Mouse (Mus musculus) right cerebral cortex, postnatal 14 days (tissue): ENCODE measurements around the gene Zfp985.
"Not testable (repeated sequence)": the region's sequence is repeated elsewhere in the genome, so short reads cannot be mapped to it uniquely, and the experiment has no call there.

Experiments used
- DNase-seq: peaks from one replicate; pipeline ENCODE4 v3.0.0; 2022

Gene Zfp985

DNA sequence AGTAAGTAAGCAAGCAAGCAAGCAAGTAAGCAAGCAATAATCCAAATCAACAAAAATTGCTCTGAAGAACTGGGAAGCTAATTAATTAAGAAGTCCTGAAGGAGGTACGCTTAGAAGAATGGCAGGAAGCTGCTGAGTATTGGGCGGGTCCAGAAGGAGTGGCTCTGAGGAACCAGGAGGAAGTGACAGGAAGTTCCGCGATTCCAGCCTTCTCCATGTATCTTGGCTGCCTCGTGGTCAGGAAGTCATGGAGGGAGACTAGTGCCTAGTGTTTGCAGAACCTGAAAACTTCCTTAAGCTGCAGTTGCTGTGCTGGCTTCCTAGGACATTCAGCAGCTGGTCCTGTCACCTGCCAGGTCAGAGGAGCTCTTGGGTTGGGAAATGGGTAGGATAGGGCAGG is at the start of gene Zfp985:
Gene Zfp985, plus strand, starts transcription at position 207 of the 400 bp plus-strand sequence.
- DNase-seq, result not testable (repeated sequence)

- no peak for DNase-seq
Observed at GRCm38 (mm10) chr4:147509174-147509573, 43.9 kb upstream of the Zfp985 start.

GRCm38 (mm10) chr4:147518981-147519380 is 34.1 kb upstream of the Zfp985 start:
- no peak for DNase-seq

DNA sequence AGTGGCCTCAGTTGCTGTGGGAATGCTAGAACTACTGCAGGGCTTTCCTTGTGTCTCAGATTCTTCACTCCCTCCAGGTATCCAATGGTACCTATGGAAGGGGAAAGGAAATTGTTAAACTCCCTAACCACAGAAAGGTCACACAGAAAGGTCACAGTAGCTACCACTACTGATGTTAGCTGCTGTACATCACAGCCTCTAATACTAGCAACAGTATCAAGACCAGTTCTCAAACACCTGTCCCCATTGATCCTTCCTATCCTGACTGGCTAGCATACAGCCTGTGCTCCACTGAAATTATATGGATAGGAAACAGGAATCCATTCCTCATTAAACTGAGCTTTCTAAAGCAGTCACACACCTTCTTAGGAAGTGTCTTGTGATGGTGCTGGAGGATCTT is 33.0 kb upstream of the Zfp985 start:
- no peak for DNase-seq

DNA sequence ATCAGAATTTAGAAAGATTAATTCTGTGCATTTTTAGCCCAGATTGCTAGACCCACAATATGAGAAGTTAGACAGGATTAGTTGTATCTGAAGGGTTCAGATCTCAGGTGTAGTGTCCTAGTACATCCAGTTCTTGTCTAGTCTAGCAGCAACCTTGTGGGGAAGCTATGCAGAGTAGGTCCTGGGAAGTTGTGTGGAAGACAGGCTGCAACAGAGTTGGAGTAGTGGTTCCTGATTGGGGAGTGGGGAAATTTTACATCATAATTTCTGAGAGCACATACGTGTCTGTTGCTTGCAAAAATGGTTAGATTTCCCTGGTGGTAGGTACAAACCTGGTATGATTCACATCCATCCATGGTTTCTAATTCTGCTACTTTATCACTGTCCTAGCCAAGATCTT is 28.0 kb upstream of the Zfp985 start:
- DNase-seq, result no peak

GRCm38 (mm10) chr4:147530366-147530765 is 22.7 kb upstream of the Zfp985 start:
- DNase-seq, result no peak

- not testable (repeated sequence) for DNase-seq
Observed at GRCm38 (mm10) chr4:147535916-147536315, 17.2 kb upstream of the Zfp985 start.

- no peak for DNase-seq
Observed at GRCm38 (mm10) chr4:147537702-147538101, 15.4 kb upstream of the Zfp985 start.

GRCm38 (mm10) chr4:147539918-147540317 is 13.2 kb upstream of the Zfp985 start, which contains the start of gene Gm16503:
Gene Gm16503 (plus strand): TSS chr4:147540218.
- not testable (repeated sequence) for DNase-seq

DNA sequence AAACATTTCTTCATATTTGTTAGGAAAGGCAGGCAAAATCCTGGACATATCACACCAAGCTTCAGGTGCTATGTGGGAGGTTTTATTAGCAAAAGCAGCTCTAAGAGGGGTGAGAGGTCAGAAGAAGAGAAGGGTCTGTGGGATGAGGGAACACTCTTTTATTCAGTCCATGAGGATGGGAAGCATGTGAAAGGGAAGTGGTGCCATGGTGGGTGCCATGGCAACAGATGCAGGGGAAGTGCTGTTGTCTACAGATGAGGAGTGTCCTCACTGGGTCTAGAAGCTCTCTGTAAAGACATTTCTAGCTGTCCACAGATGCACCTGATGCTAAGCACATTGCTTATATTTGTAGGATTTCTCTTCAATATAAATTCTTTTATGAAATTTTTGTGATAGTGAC is 12.0 kb upstream of the Zfp985 start:
- DNase-seq, result no peak

GRCm38 (mm10) chr4:147554361-147554760 is 1.3 kb downstream of the Zfp985 start:
- not testable (repeated sequence) for DNase-seq

GRCm38 (mm10) chr4:147556921-147557320 is 3.8 kb downstream of the Zfp985 start:
- not testable (repeated sequence) for DNase-seq

GRCm38 (mm10) chr4:147558011-147558410 is 4.9 kb downstream of the Zfp985 start:
- DNase-seq, result not testable (repeated sequence)

DNA sequence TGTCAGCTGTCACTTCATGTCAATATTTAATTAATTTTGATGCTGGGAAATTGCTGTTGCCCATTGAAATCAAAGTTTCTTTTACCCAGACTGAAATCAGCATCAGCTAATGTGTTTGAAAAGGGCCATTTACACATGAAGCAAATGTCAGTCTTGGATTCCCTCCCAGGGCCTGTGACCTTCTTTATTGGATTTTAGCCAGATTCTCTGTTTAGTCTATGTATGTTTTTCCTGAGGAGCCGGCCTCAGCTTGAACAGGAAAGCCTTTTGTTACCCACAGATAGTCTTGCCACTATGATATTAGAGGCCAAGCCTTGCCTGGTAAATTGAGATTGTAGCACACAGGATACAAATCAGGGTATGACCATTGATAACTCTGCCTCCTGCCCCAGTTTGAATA is 6.0 kb downstream of the Zfp985 start:
- not testable (repeated sequence) for DNase-seq

DNA sequence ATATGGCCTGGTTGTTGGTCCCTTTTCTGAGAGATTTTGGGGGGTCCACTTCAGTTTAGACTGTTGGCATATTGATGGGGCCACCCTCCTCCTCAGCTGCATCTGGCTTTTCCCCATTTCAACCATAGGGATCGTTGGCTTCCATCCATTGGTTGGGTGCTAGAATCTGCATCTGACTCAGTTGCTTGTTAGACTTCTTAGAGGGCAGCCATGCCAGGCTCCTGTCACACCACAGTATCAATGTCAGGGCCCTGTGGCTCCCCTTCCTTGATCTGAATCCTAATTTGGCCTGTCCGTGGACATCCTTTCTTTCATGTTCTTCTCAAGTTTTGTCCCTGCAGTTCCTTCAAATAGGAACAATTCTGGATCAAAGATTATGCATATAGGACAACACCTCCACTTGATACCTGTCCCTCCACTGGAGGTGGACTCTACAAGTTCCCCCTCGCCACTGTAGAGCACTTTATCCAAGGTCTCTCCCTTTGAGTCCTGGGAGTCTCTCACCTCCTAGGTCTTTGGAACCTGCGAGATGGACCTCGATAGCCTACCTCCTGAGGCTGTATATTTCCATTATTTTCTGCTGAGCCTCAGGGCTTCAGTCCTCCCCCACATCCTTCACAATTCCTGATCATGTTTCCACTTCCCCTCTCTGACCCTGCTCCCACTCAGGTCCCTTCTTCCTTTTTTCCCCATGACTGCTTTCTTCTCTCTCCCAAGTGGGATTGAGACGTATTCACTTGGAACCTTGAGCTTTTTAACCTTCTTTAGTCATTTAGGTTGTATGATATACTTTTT is 12.5 kb downstream of the Zfp985 start:
- no peak for DNase-seq

DNA sequence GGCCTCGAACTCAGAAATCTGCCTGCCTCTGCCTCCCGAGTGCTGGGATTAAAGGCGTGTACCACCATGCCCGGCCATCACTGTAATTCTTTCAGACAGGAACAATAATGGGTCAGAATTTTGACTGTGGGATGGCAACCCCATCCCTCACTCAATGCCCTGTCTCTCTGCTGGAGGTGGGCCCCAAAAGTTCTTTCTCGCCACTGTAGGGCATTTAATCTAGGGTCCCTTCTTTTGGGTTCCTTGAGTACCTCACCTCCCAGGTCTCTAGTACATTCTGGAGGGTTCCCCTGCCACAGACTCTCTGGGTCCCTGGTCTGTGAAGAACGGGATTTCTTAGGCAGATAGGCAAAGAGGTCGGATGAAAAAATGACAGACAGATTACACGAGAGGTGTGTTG is 18.1 kb downstream of the Zfp985 start:
- not testable (repeated sequence) for DNase-seq

GRCm38 (mm10) chr4:147579371-147579770 is 26.3 kb downstream of the Zfp985 start:
- not testable (repeated sequence) for DNase-seq

- DNase-seq, result no peak
Observed at GRCm38 (mm10) chr4:147586511-147587473, 33.7 kb downstream of the Zfp985 start.

- DNase-seq, result not testable (repeated sequence)
Observed at GRCm38 (mm10) chr4:147594630-147595029, 41.6 kb downstream of the Zfp985 start.

GRCm38 (mm10) chr4:147597685-147598084 is 44.6 kb downstream of the Zfp985 start:
- DNase-seq, result no peak

DNA sequence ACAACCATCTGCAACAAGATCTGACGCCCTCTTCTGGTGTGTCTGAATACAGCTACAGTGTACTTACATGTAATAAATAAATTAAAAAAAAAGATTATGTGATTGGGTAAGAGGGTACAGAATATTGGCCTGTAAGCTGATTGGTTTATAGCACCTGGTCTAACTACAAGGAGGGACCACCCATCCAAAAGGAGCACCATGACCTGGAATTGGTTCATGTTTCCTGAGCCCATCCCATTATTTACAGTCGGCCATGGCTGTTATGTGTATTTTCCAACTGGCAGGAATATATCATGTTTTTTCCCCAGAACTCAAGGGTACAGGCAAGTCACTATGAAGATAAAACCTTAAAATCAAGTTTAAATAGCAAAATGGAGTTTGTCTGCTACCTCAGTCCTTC is 45.8 kb downstream of the Zfp985 start:
- DNase-seq, result no peak

DNA sequence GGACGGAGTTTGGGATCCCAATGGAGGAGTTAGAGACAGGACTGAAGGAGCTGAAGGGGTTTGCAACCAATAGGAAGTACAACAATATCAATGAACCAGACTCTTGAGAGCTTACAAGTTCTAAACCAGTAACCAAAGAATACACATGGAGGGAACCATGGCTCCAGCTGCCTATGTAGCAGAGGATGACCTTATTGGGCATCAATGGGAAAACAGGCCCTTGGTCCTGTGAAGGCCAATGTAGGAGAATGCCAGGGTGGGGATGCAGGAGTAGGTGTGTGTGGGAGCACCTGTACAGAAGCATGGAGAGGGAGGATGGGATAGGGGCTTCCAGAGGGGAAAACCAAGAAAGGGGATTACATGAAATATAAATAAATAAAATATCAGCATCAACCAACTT is 48.8 kb downstream of the Zfp985 start:
- no peak for DNase-seq

DNA sequence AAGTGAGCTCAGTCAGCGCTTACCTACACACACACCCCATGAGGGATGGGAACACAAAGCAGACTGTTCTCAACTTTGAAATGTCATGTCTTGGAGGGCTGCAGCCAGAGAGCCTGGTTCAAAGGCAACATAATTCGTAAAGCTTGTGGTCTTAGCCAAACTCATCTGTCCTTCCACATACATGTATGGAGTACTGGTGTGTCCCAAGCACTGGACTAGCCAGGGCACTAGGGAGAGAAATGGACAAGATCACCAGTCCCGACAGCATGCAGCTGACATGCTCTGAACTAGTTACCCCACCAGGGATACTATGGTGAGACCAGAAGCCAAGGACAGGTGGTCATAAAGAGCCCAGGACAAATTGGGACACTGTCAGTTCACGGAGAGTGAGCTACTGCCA is 50.7 kb downstream of the Zfp985 start:
- DNase-seq, result no peak

- no peak for DNase-seq
Observed at GRCm38 (mm10) chr4:147605521-147605920, 52.4 kb downstream of the Zfp985 start.
